Mouse (Mus musculus) neutrophil, adult 5-6 weeks (primary cell): ENCODE results near the gene Ncaph2. TPM values are rescaled to one million over a fixed set of nuclear protein-coding genes. Genes with fewer than 3 reads are reported as not detected.

Experiments used
- ATAC-seq: fragments of 151-379, 151-347 bp; 2 replicates; pipeline ENCODE4 v1.8.0; 2017; ENCODE audit warnings: mild to moderate bottlenecking, moderate TSS enrichment; ENCODE audit not compliant: insufficient number of reproducible peaks, poor library complexity, low FRiP score, severe bottlenecking; ENCODE audit errors: extremely low read depth
- total RNA-seq: library from RNA; stranded (forward); fragments of 200-1000 nt; gene quantifications from 2 replicates; pipeline ENCODE4 v1.2.3, GENCODE M21; 2017

The Ncaph2 gene
- total RNA-seq, 1 experiment from 2014 or later: 75.0 TPM

DNA sequence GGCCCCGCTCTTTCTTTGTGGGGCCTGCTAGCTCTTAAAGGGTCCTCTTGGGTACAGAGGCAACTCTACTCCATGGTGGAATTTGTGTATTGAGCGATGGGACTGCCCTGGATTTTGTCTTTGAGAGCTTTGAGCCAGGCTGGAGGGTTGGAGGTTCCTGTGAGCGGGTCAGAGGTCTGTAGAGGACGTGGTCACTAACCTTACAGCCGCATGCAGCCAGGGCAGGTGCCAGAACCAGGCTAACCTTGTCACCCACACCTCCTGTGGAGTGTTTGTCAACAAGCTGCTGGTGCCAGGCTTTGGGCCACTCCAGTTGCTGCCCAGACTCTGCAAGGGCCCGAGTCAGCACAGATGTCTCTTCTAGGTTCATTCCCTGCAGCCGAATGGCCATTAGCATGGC lies 20.5 kb downstream of the Ncaph2 start:
- ATAC-seq: no peak

DNA sequence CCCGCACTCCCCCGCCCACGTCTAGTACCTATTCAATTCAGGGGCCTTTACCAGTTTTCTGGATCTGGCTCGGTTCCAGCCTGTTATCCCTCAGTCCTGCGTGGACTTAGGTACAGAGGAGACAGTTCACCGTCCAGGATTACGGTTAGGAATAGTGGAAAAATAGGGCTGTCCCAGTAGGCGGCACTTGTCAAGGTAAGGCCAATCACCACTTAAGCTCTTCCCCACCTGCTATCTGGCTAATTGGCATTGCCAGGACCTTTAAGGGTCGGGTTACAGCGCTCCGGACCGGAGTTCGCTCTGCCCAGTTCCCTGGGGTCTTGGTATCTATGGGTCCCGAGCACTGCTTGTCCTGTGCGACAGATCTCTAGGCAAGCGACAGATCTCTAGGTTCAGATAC lies 21.4 kb downstream of the Ncaph2 start, which contains the start of gene Tymp:
Gene Tymp (minus strand): TSS at position 83 of the 400 bp plus-strand sequence.
- ATAC-seq: no peak

DNA sequence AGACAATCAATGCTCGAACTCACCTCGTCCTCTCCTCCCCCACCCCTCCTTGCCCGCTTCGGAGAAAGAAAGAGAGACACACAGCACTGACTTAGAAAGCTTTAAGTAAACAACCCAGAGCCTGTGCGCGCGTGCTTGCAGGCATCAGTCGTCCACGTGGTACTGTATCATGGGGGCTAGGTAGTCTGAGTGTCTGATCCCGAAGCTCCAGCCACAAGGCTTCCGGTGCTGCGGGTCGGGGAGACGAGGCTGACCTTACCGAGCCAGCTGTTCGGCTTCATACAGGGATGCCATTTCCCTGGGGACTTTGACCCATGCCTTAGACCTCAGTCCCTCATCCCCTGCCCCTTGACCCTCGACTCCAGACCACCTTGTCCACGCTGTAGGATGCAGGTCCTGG lies 21.8 kb downstream of the Ncaph2 start:
- ATAC-seq: no peak

DNA sequence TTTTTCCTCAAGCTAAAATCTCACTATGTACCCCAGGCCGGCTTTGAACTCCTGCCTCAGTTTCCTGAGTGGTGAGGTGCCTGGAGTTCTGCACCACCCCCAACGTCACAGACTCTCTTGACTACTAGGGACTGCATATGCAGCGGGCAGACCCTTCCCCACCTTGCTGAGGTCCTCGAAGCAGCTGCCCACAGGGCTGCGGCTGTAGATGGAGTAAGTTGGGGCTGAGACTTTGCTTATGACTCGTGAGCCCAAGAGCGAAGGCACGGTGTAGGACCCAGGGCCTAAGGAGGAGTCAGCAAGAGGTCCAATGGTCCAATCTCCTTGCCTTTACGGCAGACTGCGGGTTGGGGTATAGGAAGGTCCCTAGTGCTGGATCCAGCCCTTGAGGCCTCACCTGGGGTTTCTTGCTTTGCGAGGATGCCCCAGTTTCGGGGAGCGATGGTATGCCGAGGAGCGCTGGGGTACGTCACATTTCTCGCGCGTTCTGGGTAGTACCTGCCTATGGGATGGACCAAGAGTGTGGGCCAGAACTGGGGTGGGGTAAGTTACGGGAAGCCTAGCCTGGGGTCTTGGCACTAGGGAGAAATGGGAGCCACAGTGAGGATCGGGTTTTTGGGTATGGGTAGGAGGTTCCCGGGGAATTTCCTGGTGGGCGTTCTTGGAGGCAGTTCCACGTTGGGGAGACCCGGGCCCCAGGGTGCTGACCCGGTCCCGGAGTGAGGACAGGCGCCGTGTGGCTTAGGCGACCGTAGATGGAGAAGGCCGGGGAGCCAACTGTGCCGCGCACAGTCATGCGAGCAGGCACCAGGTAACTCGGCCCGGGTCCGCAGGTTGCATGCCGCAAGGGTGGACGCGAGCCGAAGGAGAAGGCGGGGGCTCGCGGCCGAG lies 22.7 kb downstream of the Ncaph2 start:
- no peak for ATAC-seq

DNA sequence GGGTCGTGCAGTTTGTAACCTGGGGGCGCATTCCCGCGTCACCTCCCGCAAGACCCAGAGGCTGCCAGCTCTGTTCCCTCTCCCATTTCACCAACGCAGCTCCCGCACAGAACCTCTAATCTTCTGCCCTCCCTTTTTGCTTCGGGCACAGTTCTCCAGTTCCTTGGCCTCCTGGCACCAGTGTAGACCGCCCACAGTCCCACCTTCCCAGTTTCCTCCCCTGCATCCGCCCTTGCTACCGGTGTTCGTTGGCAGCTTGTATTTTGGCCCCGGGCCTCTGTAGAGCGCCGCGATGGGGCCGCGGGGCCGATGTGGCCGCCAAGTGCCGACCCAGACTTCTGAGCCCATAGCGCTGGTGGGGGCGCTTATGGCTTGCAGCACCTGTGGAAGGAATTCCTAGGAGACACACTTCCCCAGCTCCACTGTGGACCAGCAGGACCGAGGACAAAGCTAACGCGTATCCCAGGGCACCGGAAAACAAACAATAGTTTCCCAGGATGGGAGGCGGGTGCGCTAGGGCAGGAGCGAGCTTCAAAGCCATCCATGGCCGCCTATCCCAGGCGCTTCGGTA lies 23.4 kb downstream of the Ncaph2 start, which contains the start of gene Odf3b:
Gene Odf3b (minus strand): TSS at position 452 of the 571 bp plus-strand sequence.
- ATAC-seq: no peak

DNA sequence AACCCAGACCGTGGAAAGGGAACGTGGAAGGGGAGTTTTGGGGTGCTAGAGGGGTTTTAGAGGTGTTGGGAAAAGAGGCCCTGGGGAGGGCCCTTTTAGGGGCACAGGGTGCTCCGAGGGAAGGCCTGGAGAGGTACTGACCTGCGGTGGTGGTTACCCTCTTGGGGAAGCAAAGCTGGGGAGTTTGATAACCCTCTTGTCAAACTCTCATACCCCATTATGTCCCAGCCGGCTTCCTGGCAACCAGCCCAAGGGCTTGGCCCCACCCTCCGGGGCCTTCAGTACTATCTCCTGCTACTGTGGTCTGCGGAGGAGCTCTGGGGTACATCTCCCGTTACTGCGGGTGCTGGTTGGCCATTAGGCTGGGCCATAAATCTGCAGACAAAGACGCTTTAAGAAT lies 23.9 kb downstream of the Ncaph2 start:
- no peak for ATAC-seq

DNA sequence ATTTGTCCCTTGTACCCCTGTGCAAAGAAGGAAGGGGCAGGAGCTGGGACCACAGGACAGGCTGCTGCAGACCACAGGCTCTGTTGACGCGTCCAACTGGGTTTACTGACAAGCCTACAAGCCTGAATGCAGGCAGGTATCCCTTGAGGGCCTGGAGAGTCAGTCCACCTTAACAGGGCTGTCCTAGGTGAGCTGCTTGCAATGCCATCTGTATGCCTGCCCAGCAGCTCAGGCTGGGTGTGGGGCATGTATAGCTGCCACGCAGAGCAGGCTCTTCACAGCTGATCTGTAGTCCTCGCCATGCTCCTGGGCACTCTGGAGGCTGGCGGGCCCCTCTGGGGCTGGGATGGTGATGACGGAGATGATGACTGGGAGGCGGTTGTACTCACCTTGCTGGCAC lies 29.1 kb downstream of the Ncaph2 start, which contains the start of gene Klhdc7b:
Gene Klhdc7b (plus strand): TSS at position 301 of the 400 bp plus-strand sequence.
- ATAC-seq: no peak

DNA sequence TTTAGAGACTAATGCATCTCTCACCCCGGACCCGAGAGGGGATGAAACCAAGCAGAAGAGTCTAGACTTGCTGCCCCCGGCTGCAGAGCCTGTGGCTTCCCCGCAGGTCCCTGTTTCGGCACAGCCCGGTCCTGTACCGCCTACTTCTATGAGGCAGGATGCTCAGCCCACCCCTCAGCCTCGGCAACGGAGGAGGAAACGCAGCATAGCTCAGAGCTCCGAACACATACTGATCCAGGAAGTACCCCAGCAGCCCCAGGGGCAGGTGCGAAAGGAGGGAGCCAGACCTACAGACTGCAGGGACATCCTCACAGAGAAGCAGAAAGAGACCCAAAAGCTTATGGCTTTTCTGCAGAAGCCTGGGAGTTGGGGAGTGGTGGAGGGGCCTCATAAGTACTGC lies 31.6 kb downstream of the Ncaph2 start:
- ATAC-seq: no peak

DNA sequence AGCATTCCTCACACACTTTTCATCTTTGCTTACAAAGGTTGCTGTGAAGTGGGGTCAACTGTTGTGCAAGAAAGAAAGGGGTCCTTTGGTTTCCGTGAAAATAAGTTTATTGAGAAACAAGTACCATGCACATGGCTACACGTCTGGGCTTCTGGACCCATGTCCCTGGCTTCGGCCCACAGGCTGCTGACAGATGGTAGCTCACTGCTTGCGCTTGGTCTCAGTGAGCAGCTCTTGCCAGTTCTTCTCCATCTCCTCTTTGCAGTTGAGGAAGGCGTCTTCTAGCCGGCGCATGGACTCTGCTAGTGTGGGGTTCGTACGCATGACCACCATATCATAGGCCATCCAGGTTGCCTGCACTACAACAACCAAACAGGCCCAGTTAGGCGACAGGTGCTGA lies 34.6 kb downstream of the Ncaph2 start:
- no peak for ATAC-seq

DNA sequence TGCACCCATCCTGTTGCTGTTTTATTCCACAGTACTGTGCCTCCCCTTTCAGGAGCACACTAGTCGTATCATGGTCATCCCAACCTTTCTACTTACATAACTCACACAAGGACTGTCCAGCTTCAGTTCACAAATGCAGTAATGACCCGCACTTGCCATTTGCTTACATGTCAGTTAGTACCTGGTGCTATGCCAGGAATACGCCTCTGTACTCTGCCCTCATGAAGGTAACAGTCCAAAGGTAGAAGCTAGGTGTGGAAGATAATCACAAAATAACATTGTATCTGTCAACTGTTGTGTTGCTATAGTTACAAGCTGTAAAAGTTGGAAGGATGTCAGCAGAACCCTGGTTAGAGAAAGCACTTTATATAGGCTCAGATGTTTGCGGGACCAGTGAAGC lies 41.4 kb downstream of the Ncaph2 start:
- no peak for ATAC-seq

DNA sequence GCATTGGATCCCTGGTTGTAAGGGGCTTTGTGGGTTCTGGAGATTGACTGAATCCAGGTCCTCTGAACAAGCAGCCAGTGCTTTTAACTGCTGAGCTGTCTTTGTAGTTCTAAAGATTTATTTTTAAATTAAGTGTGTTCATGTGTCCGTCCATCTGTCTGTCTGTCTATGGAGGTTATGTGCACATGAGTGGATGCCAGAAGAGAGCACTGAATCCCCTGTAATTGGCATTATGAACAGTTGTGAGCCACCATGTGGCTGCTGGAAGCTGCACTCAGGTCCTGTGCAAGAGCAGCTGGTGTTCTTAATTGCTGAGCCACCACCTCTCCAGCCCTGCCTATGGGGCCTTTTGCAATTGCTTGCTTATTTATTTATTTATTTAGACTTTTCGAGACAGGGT lies 42.6 kb downstream of the Ncaph2 start:
- no peak for ATAC-seq

DNA sequence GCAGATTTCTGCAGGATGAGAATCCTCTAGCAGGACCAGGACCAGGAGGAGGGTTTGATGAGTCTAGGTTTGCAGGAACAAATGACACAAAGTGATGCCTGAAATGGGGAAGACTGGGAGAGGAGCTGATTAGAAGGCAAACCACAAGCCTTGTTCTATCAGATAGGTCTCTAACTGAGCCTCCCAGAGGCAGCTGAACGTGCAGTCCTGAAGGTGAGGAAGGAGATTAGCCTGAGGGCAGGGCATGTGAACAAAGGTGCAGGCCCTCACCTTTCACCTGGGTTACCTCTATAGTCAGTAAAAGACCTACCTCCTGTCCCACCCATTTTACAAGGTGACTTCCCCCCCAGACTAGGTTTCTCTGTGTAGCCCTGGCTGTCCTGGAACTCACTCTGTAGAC lies 44.2 kb downstream of the Ncaph2 start:
- no peak for ATAC-seq

DNA sequence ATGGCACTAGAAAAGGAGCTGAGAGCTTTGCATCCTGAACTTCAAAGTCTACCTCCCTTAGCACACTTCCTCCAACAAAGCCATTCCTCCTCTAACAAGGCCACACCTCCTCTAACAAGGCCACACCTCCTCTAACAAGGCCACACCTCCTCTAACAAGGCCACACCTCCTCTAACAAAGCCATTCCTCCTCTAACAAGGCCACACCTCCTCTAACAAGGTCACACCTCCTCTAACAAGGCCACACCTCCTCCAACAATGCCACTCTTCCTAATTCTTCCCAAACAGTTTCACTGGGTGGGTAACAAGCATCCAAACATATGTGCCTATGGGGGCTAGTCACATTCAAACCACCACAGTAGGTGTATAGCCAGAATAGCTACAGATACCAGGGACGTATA lies 47.0 kb downstream of the Ncaph2 start:
- ATAC-seq: no peak

DNA sequence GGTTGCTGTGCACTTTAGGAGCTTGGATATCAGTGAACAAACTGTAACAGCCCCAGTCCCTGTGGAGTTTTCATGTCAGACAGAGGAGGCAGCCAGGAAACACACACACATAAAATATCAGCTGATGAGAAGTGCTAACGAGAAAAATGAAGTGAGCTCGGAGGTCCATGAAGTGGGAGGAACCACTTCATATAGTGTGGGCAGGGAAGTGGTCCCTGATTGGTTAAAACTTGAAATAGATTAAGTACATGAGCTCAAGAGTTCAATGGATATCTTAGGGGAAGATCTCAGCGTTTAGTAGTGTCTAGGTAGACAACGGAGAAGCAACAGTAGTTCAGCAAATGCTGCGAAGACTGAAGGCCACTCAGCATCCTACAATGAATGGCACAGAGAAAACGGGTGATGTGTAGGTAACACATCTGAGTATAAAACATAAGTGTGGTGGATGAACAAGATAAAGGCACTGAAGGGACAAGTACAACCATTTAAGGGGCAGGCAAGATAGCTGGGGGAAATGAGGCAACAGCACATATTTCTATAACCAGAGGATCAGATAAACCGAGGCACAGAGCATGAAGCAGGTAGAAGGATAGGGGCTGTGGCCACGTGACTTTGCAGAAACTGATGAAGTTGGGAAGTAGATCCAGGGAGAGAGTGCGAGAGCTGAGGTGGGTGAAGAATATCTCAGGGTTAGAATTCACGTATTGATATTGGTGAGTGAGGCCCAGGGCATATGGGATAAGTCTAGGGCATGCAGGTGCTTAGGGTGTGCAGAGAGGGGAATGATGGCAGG lies 49.5 kb downstream of the Ncaph2 start:
- ATAC-seq: no peak

DNA sequence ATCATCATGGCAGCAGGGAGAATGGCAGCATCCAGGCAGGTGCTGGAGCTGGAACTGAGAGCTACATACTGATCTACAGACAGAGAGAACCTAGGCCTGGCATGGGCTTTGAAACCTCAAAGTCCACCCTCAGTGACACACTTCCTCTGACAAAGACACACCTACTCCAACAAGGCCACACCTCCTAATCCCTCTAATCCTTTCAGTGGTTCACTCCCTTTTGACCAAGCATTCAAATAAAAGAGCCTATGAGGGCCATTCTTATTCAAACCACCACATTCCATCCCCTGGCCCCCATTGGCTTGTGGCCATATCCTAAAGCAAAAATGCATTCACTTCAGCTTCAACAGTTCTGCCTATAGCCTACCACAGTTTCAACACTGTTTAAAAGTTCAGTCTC lies 51.2 kb downstream of the Ncaph2 start:
- ATAC-seq: no peak

DNA sequence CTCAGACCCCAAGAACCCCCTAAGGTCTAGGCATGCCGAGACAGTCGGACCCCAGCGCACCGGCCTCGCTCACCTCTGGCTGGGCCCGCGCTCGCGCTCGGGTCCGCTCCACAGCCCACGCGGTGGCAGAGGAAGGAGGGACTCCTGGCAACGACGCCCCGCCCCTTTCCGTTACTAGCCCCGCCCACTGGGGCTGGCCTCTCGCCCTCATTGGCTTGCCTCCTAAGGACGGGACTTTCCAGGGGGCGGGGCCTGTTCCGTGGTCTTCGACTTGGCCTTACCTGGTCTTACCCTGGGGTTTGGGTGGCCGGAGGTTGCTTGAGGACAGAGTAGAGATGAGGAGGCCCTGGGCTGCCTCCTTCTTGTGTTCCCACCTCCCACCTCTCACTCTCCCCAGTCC lies 54.6 kb downstream of the Ncaph2 start, which contains the start of gene Syce3:
Gene Syce3 (minus strand): TSS at position 386 of the 400 bp plus-strand sequence.
- no peak for ATAC-seq

DNA sequence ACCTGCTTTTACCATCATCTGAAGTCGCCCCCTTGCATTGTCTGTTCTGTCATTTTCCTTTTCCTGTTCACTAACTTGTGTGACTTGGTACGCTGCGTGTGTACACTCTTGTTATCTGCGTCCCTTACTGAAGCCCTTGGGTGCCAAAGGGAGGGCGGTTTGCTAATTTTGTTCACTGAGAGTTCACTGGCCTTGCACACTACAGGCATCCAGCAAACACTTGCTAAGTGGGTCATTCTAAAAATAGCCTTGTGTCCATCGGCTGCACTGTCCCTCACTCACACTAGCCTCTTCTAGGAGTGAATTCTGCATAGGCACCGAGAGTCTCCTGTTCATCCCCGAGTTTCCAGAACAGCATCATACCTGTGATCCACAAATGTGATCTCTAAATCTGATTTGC lies 59.8 kb downstream of the Ncaph2 start:
- ATAC-seq: no peak

DNA sequence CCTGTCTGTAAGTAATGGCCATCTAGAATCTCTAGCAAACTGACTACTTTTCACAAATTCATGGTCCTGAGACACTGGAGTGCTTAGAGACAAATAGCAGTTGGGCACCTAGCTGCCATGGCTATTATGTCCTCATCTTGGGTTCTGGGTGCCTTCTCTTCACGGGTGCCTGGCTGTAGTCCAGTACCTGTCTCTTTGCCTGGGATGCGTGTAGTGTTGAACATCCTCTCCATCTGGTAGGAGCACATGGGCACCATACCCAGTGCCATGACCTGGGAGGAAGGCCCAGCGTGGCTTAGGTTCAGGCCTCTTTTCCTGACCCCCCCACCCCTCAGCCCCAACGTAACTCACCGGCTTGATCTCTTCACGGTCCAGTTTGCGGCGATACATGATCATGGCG lies 66.4 kb downstream of the Ncaph2 start:
- ATAC-seq: no peak
